Mouse (Mus musculus) heart, embryonic 15.5 days (tissue): Measurements from ENCODE around the gene Map3k9. TPM values are rescaled to one million over a fixed set of nuclear protein-coding genes. Genes with fewer than 3 reads are reported as not detected.
A peak's percentile ranks its signal among the peaks of the same experiment; 100 is the strongest.

ENCODE experiments used
- ATAC-seq: fragments of 200-750 bp; cut with Nextera tagmentation; replicated peaks from 2 replicates; pipeline ENCODE4 v1.8.0; 2017; ENCODE audit warnings: low read depth, moderate TSS enrichment; ENCODE audit not compliant: insufficient number of reproducible peaks, insufficient read depth, low FRiP score
- H3K27ac ChIP-seq: fragments of 300-500 bp; sonication (generic); 2 replicates; pipeline ENCODE4 v1.5.1; 2015; ENCODE audit warnings: mild to moderate bottlenecking, inconsistent platforms
- H3K27me3 ChIP-seq: fragments of 300-500 bp; sonication (generic); 2 replicates; pipeline ENCODE4 v1.6.1; 2015; ENCODE audit warnings: inconsistent platforms
- H3K36me3 ChIP-seq: fragments of 300-500 bp; sonication (generic); 2 replicates; pipeline ENCODE4 v1.6.1; 2015; ENCODE audit warnings: mild to moderate bottlenecking, inconsistent platforms
- H3K4me1 ChIP-seq: fragments of 300-500 bp; sonication (generic); replicated peaks from 2 replicates; pipeline ENCODE4 v1.6.1; 2015; ENCODE audit warnings: inconsistent platforms
- H3K4me2 ChIP-seq: fragments of 300-500 bp; sonication (generic); 2 replicates; pipeline ENCODE4 v1.6.1; 2015; ENCODE audit warnings: inconsistent platforms, mild to moderate bottlenecking, moderate library complexity
- H3K4me3 ChIP-seq: fragments of 300-500 bp; sonication (generic); 2 replicates; pipeline ENCODE4 v1.5.1; 2015; ENCODE audit warnings: mild to moderate bottlenecking, inconsistent platforms
- H3K9ac ChIP-seq: fragments of 300-500 bp; sonication (generic); 2 replicates; pipeline ENCODE4 v1.6.1; 2015; ENCODE audit warnings: mild to moderate bottlenecking, inconsistent platforms
- H3K9me3 ChIP-seq: fragments of 300-500 bp; sonication (generic); replicated peaks from 2 replicates; pipeline ENCODE4 v1.6.1; 2016; ENCODE audit warnings: inconsistent platforms
- WGBS: fragments of 180-500 bp; shearing (Covaris S2); methylation state at CpG from one replicate; pipeline ENCODE4 v1.1.7; 2015; ENCODE audit warnings: mixed read lengths; 5-methylcytosine and 5-hydroxymethylcytosine counted together
- polyA plus RNA-seq: library from polyadenylated mRNA; unstranded; fragments of >200 nt; fragmentation: Nextera tagmentation; extraction: Ambion mirVana; gene quantifications from 2 replicates; pipeline ENCODE4 v1.2.1, GENCODE M21; 2015

Gene Map3k9
- polyA plus RNA-seq, 1 experiment from 2014 or later = 0.19 TPM

GRCm38 (mm10) chr12:81807529-81807837 is 26.5 kb upstream of the Map3k9 start:
- H3K4me3 ChIP-seq = peak overlapping the region; percentile 45
- peak overlapping the region; percentile 73 for H3K4me2 ChIP-seq
- no peaks in the 10 kb centered on the region for H3K27me3 ChIP-seq
- peaks cover 24% of the 10 kb centered on the region for H3K4me1 ChIP-seq
- H3K9ac ChIP-seq = peak overlapping the region; percentile 4; the same call in 1 of the 2 replicates
- H3K9me3 ChIP-seq = no peaks in the 10 kb centered on the region
- 5% methylated on average over 7 of the region's 7 CpGs for WGBS
- 0 out of 2 replicates have a peak overlapping the region, but pooled peaks have one; percentile 24 for H3K27ac ChIP-seq
- ATAC-seq = 0 out of 2 replicates have a peak, but pooled peaks have one; percentile 5
- H3K36me3 ChIP-seq = no peaks in the 10 kb centered on the region

GRCm38 (mm10) chr12:81806759-81807528 is 26.0 kb upstream of the Map3k9 start:
- Histone ChIP-seq H3K4me3 (peak overlapping the region; percentile 45), H3K27me3 (no peaks in the 10 kb centered on the region), H3K9me3 (no peaks in the 10 kb centered on the region), H3K27ac (peak overlapping the region; percentile 24), H3K4me1 (peaks cover 24% of the 10 kb centered on the region), H3K9ac (peak overlapping the region; percentile 4; the same call in 1 of the 2 replicates), H3K36me3 (no peaks in the 10 kb centered on the region), H3K4me2 (peak overlapping the region; percentile 73)
- ATAC-seq = peak; percentile 69; the same call in 1 of the 2 replicates
- 4% methylated on average over 17 of the region's 17 CpGs for WGBS

GRCm38 (mm10) chr12:81806114-81806513 is 25.1 kb upstream of the Map3k9 start:
- Histone ChIP-seq H3K4me1 (peaks cover 24% of the 10 kb centered on the region), H3K9ac (no peak overlapping the region), H3K9me3 (no peaks in the 10 kb centered on the region), H3K4me3 (no peak overlapping the region), H3K4me2 (no peak overlapping the region), H3K36me3 (no peaks in the 10 kb centered on the region), H3K27me3 (no peaks in the 10 kb centered on the region), H3K27ac (no peak overlapping the region)
- WGBS = 86% methylated on average over 5 of the region's 5 CpGs
- ATAC-seq = no peak

- H3K4me1 ChIP-seq = peaks cover 24% of the 10 kb centered on the region
- H3K4me3 ChIP-seq = no peak overlapping the region
- H3K27me3 ChIP-seq = no peaks in the 10 kb centered on the region
- peak; percentile 9; the same call in 1 of the 2 replicates for ATAC-seq
- H3K9me3 ChIP-seq = no peaks in the 10 kb centered on the region
- WGBS = 31% methylated on average over 7 of the region's 7 CpGs
- no peak overlapping the region for H3K9ac ChIP-seq
- H3K36me3 ChIP-seq = no peaks in the 10 kb centered on the region
- peak overlapping the region; percentile 21; the same call in 1 of the 2 replicates for H3K27ac ChIP-seq
- H3K4me2 ChIP-seq = no peak overlapping the region
Measured at GRCm38 (mm10) chr12:81803803-81804202, 22.8 kb upstream of the Map3k9 start.

GRCm38 (mm10) chr12:81803016-81803415 is 22.0 kb upstream of the Map3k9 start:
- ATAC-seq = no peak
- 93% methylated on average over 3 of the region's 3 CpGs for WGBS
- H3K4me1 ChIP-seq = peaks cover 20% of the 10 kb centered on the region
- H3K4me2 ChIP-seq = no peak overlapping the region
- no peak overlapping the region for H3K27ac ChIP-seq
- no peaks in the 10 kb centered on the region for H3K9me3 ChIP-seq
- no peaks in the 10 kb centered on the region for H3K36me3 ChIP-seq
- no peak overlapping the region for H3K4me3 ChIP-seq
- H3K9ac ChIP-seq = no peak overlapping the region
- H3K27me3 ChIP-seq = no peaks in the 10 kb centered on the region

GRCm38 (mm10) chr12:81801134-81801533 is 20.2 kb upstream of the Map3k9 start:
- ATAC-seq = no peak
- H3K27ac ChIP-seq = no peak overlapping the region
- H3K4me1 ChIP-seq = 0 out of 2 replicates have a peak, but pooled peaks cover 4% of the 10 kb centered on the region
- no peaks in the 10 kb centered on the region for H3K36me3 ChIP-seq
- no peak overlapping the region for H3K9ac ChIP-seq
- H3K4me2 ChIP-seq = no peak overlapping the region
- no peaks in the 10 kb centered on the region for H3K9me3 ChIP-seq
- H3K4me3 ChIP-seq = no peak overlapping the region
- H3K27me3 ChIP-seq = no peaks in the 10 kb centered on the region
- 76% methylated on average over 9 of the region's 9 CpGs for WGBS

GRCm38 (mm10) chr12:81796541-81796940 is 15.6 kb upstream of the Map3k9 start:
- Histone ChIP-seq H3K4me1 (0 out of 2 replicates have a peak, but pooled peaks cover 4% of the 10 kb centered on the region), H3K27ac (no peak overlapping the region), H3K36me3 (no peaks in the 10 kb centered on the region), H3K9me3 (no peaks in the 10 kb centered on the region), H3K27me3 (no peaks in the 10 kb centered on the region), H3K9ac (no peak overlapping the region), H3K4me3 (no peak overlapping the region), H3K4me2 (no peak overlapping the region)
- WGBS = 5% methylated on average over 7 of the region's 7 CpGs
- ATAC-seq = no peak

GRCm38 (mm10) chr12:81792511-81793218 is 11.7 kb upstream of the Map3k9 start:
- Histone ChIP-seq H3K27me3 (no peaks in the 10 kb centered on the region), H3K27ac (no peak overlapping the region), H3K4me1 (0 out of 2 replicates have a peak, but pooled peaks cover 6% of the 10 kb centered on the region), H3K36me3 (no peaks in the 10 kb centered on the region), H3K9ac (no peak overlapping the region), H3K4me2 (no peak overlapping the region), H3K9me3 (no peaks in the 10 kb centered on the region), H3K4me3 (no peak overlapping the region)
- ATAC-seq = no peak
- 44% methylated on average over 6 of the region's 6 CpGs for WGBS

GRCm38 (mm10) chr12:81789499-81789898 is 8.5 kb upstream of the Map3k9 start:
- Histone ChIP-seq H3K9ac (no peak overlapping the region), H3K27ac (no peak overlapping the region), H3K4me3 (no peak overlapping the region), H3K4me1 (0 out of 2 replicates have a peak, but pooled peaks cover 6% of the 10 kb centered on the region), H3K36me3 (no peaks in the 10 kb centered on the region), H3K27me3 (peaks cover 12% of the 10 kb centered on the region), H3K9me3 (no peaks in the 10 kb centered on the region), H3K4me2 (no peak overlapping the region)
- WGBS = 66% methylated on average over 2 of the region's 2 CpGs
- ATAC-seq = no peak

- Histone ChIP-seq H3K4me3 (no peak overlapping the region), H3K4me2 (peak overlapping the region; percentile 44), H3K27me3 (peaks cover 15% of the 10 kb centered on the region), H3K4me1 (0 out of 2 replicates have a peak, but pooled peaks cover 6% of the 10 kb centered on the region), H3K9ac (no peak overlapping the region), H3K27ac (no peak overlapping the region), H3K36me3 (no peaks in the 10 kb centered on the region), H3K9me3 (no peaks in the 10 kb centered on the region)
- no peak for ATAC-seq
- 3% methylated on average over 9 of the region's 9 CpGs for WGBS
Measured at GRCm38 (mm10) chr12:81788672-81789084, 7.7 kb upstream of the Map3k9 start.

GRCm38 (mm10) chr12:81787262-81787661 is 6.3 kb upstream of the Map3k9 start:
- ATAC-seq = no peak
- Histone ChIP-seq H3K4me3 (no peak overlapping the region), H3K4me1 (0 out of 2 replicates have a peak, but pooled peaks cover 2% of the 10 kb centered on the region), H3K36me3 (no peaks in the 10 kb centered on the region), H3K9ac (no peak overlapping the region), H3K4me2 (no peak overlapping the region), H3K27ac (no peak overlapping the region), H3K9me3 (no peaks in the 10 kb centered on the region), H3K27me3 (peaks cover 29% of the 10 kb centered on the region)
- WGBS = 39% methylated on average over 12 of the region's 12 CpGs
